Mouse (Mus musculus) kidney, embryonic 14.5 days (tissue): ENCODE data around the gene Ttll6. TPM values are rescaled to one million over a fixed set of nuclear protein-coding genes. Genes with fewer than 3 reads are reported as not detected.
"Not testable (repeated sequence)": the region's sequence is repeated elsewhere in the genome, so short reads cannot be mapped to it uniquely, and the experiment has no call there.

Experiments used
- ATAC-seq: fragments of 200-750 bp; cut with Nextera tagmentation; 2 replicates; pipeline ENCODE4 v1.8.0; 2017; ENCODE audit warnings: moderate number of reproducible peaks, mild to moderate bottlenecking, moderate TSS enrichment, moderate library complexity; ENCODE audit not compliant: low FRiP score, low TSS enrichment
- H3K27ac ChIP-seq: fragments of 300-500 bp; sonication (generic); 2 replicates; pipeline ENCODE4 v1.5.1; 2014; ENCODE audit warnings: low read depth, mild to moderate bottlenecking, low read length, moderate library complexity, mixed read lengths
- H3K27me3 ChIP-seq: fragments of 300-500 bp; sonication (generic); 2 replicates; pipeline ENCODE4 v1.6.1; 2014; ENCODE audit warnings: mild to moderate bottlenecking, low read length; ENCODE audit not compliant: control insufficient read depth, insufficient read depth
- H3K36me3 ChIP-seq: fragments of 300-500 bp; sonication (generic); 2 replicates; pipeline ENCODE4 v1.6.1; 2014; ENCODE audit warnings: low read length, mixed read lengths; ENCODE audit not compliant: control insufficient read depth, insufficient read depth
- H3K4me1 ChIP-seq: fragments of 300-500 bp; sonication (generic); 2 replicates; pipeline ENCODE4 v1.6.1; 2014; ENCODE audit warnings: low read length, mixed read lengths; ENCODE audit not compliant: control insufficient read depth, insufficient read depth
- H3K4me2 ChIP-seq: fragments of 300-500 bp; sonication (generic); replicated peaks from 2 replicates; pipeline ENCODE4 v1.6.1; 2014; ENCODE audit warnings: low read depth, mild to moderate bottlenecking, low read length
- H3K4me3 ChIP-seq: fragments of 300-500 bp; sonication (generic); 2 replicates; pipeline ENCODE4 v1.5.1; 2014; ENCODE audit warnings: mild to moderate bottlenecking, low read length
- H3K9ac ChIP-seq: fragments of 300-500 bp; sonication (generic); 2 replicates; pipeline ENCODE4 v1.6.1; 2014; ENCODE audit warnings: low read depth, mild to moderate bottlenecking, low read length, moderate library complexity
- H3K9me3 ChIP-seq: fragments of 300-500 bp; sonication (generic); 2 replicates; pipeline ENCODE4 v1.6.1; 2016; ENCODE audit warnings: low read length; ENCODE audit not compliant: control insufficient read depth
- WGBS: fragments of 180-500 bp; shearing (Covaris S2); extraction: QIAGEN DNeasy Blood & Tissue Kit; methylation state at CpG from one replicate; pipeline ENCODE4 v1.1.7; 2014; 5-methylcytosine and 5-hydroxymethylcytosine counted together
- polyA plus RNA-seq: library from polyadenylated mRNA; unstranded; fragments of >200 nt; fragmentation: Nextera tagmentation; extraction: Ambion mirVana; gene quantifications from 2 replicates; pipeline ENCODE4 v1.2.1, GENCODE M21; 2014

Ttll6 gene
- polyA plus RNA-seq, result not detected in 2 replicates

DNA sequence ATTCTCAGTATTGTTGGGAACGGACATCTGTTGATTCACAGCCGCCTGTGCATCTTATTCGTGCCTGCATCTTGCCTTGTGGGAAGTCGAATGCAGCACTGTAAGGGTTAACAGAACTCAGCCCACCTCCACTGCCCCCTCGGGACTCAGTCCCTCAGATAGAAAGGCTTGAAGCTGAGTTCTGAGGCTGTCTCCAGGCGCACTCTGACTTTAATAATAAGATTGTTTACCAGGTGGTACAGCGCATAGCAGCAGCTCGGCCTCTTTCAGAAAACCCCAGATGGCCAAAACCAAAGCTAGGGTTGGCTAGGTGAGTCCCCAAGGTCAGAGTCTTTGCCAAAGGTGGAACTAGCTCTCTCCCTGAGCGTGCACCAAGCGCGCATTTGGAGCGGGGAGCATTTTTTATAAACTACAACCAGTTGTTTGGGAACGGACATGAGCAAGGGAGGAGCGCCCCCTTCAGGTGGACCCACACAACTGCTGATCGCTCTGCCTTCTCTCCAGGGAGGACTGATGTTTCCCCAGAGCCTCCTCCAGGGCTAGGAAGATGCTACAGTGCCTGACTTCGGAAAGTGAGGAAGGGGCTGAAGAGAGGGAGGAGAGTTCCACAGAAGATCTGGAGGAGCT, at the start of gene Ttll6:
Ttll6 (plus strand) TSS at position 548 of the 627 bp plus-strand sequence.
- Histone ChIP-seq H3K4me3 (no peak within 1 kb of the TSS), H3K27ac (no peak within 1 kb of the TSS), H3K4me2 (peak within 1 kb of the TSS; percentile 36), H3K9me3 (no peaks in the 10 kb centered on the region), H3K27me3 (peaks cover 4% of the 10 kb centered on the region; the same call in 1 of the 2 replicates), H3K4me1 (no peaks in the 10 kb centered on the region), H3K36me3 (no peaks in the 10 kb centered on the region), H3K9ac (0 out of 2 replicates have a peak within 1 kb of the TSS, but pooled peaks have one; percentile 4)
- ATAC-seq, result peak; percentile 46; the same call in 1 of the 2 replicates
- WGBS, result 19% methylated on average over 16 of the region's 16 CpGs

DNA sequence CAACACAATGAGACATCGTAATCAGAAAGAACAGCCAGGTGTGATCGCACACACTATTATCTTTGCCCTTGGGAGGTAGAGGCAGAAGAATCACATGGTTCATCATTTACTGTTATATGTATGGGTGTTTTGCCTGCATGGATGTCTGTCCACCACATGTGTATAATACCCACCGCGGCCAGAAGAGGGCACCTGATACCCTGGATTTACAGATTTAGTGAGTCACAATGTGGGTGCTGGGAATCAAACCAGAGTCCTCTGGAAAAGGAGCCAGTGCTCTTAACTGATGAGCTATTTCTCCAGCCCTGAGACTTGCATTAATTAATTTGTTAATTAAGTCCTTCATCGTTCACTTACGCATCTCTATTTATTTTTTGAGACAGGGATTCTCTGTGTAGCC, 45.6 kb upstream of the Ttll6 start:
- WGBS, result 91% methylated on average over 6 of the region's 6 CpGs
- ATAC-seq, result no peak
- H3K9ac ChIP-seq, result no peak overlapping the region
- no peaks in the 10 kb centered on the region for H3K4me1 ChIP-seq
- no peak overlapping the region for H3K4me3 ChIP-seq
- no peaks in the 10 kb centered on the region for H3K36me3 ChIP-seq
- no peak overlapping the region for H3K27ac ChIP-seq
- no peaks in the 10 kb centered on the region for H3K27me3 ChIP-seq
- no peak overlapping the region for H3K4me2 ChIP-seq
- peaks cover 4% of the 10 kb centered on the region; the same call in 1 of the 2 replicates for H3K9me3 ChIP-seq

DNA sequence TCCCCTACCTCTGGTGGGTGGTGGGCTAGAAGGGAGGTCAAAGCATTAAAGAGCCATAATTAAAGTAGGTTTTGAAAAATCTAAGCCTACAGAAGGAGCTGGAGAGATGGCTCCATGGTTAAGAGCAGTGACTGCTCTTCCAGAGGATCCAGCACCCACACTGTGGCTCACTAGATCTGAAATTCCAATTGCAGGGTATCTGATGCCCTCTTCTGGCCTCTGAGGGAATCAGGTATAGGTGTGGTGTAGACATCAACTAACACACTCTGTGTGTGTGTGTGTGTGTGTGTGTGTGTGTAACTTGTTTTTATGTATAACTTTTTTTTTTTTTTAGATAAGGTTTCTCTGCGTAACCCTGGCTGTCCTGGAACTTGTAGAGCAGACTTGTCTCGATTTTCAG, 42.5 kb upstream of the Ttll6 start:
- ATAC-seq, result no peak
- H3K4me3 ChIP-seq, result no peak overlapping the region
- H3K27ac ChIP-seq, result no peak overlapping the region
- H3K9ac ChIP-seq, result no peak overlapping the region
- H3K36me3 ChIP-seq, result no peaks in the 10 kb centered on the region
- H3K4me1 ChIP-seq, result no peaks in the 10 kb centered on the region
- no peaks in the 10 kb centered on the region for H3K27me3 ChIP-seq
- WGBS, result 61% methylated on average over 2 of the region's 2 CpGs
- H3K4me2 ChIP-seq, result no peak overlapping the region
- peaks cover 4% of the 10 kb centered on the region; the same call in 1 of the 2 replicates for H3K9me3 ChIP-seq

DNA sequence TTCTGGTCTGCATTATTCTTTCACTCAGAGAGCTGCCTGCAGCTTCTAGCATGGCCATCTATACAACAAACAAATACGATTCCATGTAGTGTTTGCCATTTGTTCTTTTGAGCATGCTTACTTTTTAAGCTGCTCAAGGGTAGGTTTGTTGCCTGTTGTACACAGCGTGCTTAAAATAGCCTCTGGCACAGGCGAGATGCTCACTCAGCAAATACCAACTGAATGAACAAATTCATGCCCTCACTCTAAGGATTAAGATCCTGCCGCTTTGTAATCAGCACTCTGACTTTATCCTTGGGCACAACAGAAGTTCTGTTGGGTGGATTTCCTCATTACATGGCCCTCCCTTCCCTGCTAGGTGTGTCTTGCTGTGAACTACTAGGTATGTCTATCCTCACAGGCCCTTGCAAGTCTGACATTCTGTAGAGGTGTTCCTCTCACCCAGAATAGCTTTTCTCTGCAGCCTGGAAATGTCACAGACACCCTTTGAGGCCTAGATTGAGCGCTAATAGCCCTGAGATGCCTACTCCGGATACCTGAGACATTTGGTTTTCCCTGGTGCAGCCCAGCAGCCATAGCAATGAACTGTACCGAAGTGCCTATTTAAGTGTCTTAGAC, 40.8 kb upstream of the Ttll6 start:
- Histone ChIP-seq H3K27me3 (no peaks in the 10 kb centered on the region), H3K9me3 (peaks cover 4% of the 10 kb centered on the region; the same call in 1 of the 2 replicates), H3K4me1 (no peaks in the 10 kb centered on the region), H3K9ac (no peak overlapping the region), H3K36me3 (no peaks in the 10 kb centered on the region), H3K27ac (no peak overlapping the region), H3K4me3 (no peak overlapping the region), H3K4me2 (no peak overlapping the region)
- ATAC-seq, result no peak
- WGBS, result 43% methylated on average over 7 of the region's 7 CpGs

DNA sequence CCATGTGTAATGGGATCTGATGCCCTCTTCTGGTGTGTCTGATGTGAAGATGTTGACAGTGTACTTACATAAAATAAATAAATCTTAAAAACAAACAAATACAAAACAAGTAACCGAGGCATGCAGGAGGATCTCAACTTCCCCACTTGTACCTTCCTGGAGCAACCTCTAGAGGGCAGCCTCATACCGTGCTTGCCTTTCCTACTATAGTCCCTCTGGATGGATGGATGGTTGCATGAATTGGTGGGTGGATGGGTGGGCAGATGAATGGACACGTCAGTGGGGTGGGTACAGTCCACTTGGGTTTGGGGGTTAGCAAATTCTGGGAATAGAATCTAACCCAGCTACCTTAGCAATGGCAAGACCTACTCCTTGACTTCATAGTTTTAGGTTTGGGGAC, 40.2 kb upstream of the Ttll6 start:
- H3K9me3 ChIP-seq, result no peaks in the 10 kb centered on the region
- ATAC-seq, result 0 out of 2 replicates have a peak, but pooled peaks have one; percentile 60
- no peaks in the 10 kb centered on the region for H3K4me1 ChIP-seq
- H3K4me3 ChIP-seq, result no peak overlapping the region
- no peak overlapping the region for H3K9ac ChIP-seq
- H3K27me3 ChIP-seq, result no peaks in the 10 kb centered on the region
- H3K36me3 ChIP-seq, result no peaks in the 10 kb centered on the region
- H3K27ac ChIP-seq, result no peak overlapping the region
- H3K4me2 ChIP-seq, result no peak overlapping the region
- WGBS, result 3% methylated on average over 3 of the region's 3 CpGs

DNA sequence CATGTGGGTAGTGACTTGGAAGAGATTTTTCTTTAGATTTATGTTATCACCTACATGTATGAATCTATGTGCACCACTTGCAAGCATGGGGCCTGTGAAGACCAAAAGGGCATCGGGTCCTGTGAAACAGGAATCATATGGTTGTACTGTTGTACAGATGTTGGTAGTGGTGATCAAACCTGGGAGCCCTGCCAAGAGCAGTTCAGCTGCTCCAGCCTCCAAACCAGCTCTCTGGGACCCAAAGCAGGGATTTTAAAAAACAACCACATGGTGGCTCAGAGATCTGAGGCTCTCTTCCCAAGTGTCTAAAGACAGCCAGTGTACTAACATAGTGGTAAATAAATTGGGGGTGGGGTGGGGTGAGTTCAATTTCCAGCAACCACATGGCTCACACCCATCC, 25.2 kb upstream of the Ttll6 start:
- no peaks in the 10 kb centered on the region for H3K36me3 ChIP-seq
- no peak overlapping the region for H3K4me2 ChIP-seq
- WGBS, result 72% methylated on average over 1 of the region's 1 CpGs
- H3K9me3 ChIP-seq, result no peaks in the 10 kb centered on the region
- no peak overlapping the region for H3K9ac ChIP-seq
- no peak overlapping the region for H3K27ac ChIP-seq
- no peaks in the 10 kb centered on the region for H3K27me3 ChIP-seq
- H3K4me1 ChIP-seq, result no peaks in the 10 kb centered on the region
- no peak overlapping the region for H3K4me3 ChIP-seq
- ATAC-seq, result no peak

DNA sequence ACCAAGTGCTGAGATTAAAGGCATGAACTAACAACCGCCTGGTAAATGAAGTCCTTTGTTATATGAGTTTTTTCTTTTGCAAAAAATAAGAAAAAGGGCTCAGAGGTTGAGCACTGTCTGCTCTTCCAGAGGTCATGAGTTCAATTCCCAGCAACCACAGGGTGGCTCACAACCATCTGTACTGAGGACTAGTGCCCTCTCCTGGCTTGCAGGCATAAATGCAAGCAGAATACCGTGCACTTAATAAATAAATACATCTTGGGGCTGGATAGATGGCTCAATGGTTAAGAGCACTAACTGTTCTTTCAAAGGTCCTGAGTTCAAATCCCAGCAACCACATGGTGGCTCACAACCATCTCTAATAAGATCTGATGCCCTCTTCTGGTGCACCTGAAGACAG, 22.6 kb upstream of the Ttll6 start:
- not testable (repeated sequence) for H3K4me3 ChIP-seq, H3K27ac ChIP-seq, ATAC-seq, H3K9me3 ChIP-seq, H3K36me3 ChIP-seq, H3K9ac ChIP-seq, H3K27me3 ChIP-seq, H3K4me1 ChIP-seq, H3K4me2 ChIP-seq
- 58% methylated on average over 2 of the region's 2 CpGs for WGBS

DNA sequence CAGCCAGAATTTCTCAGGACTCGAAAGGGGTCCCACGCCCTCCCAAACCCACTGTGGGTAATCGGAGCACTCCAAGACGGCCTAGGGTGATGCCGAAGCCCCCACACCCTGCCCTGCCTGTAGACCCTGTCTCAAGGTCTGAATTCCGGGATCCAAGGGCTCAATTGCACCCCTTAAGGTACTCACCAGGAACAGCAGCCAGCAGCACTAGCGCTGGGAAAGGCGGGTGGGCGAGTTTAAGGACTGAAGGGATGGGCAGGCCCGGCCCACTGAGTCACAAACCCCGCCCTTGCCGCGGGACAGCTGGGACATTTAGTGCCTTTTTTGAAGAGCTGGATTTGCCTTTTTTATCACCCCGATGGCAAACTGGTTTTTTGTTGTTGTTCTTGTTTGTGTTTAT, 21.8 kb upstream of the Ttll6 start, which contains the start of gene Calcoco2:
Calcoco2 (minus strand) TSS at position 214 of the 400 bp plus-strand sequence.
- ATAC-seq, result no peak
- Histone ChIP-seq H3K4me3 (no peak within 1 kb of the TSS), H3K27ac (no peak within 1 kb of the TSS), H3K27me3 (no peaks in the 10 kb centered on the region), H3K9ac (no peak within 1 kb of the TSS), H3K9me3 (no peaks in the 10 kb centered on the region), H3K36me3 (no peaks in the 10 kb centered on the region), H3K4me2 (no peak within 1 kb of the TSS), H3K4me1 (no peaks in the 10 kb centered on the region)
- WGBS, result 41% methylated on average over 14 of the region's 14 CpGs

DNA sequence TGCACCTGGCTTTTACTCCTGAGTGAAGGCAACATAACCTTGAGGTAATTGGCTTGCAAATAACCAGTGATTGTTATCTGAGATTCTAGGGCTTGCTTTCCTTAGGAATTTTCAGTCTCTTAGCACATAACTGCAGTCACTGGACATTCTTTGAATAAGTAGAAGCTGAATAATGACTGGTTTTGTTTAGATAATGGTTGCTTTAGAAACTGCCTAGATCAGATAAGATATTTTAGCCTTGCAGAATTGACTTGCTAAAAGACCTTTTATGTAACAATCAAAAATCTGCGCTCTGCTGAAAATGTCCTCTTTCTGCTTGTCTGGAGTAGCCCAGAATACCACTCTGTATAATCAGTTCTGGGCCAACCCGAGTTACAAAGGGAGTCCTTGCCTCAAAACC, 19.5 kb upstream of the Ttll6 start:
- ATAC-seq, result no peak
- Histone ChIP-seq H3K36me3 (no peaks in the 10 kb centered on the region), H3K27ac (no peak overlapping the region), H3K4me2 (no peak overlapping the region), H3K9ac (no peak overlapping the region), H3K9me3 (no peaks in the 10 kb centered on the region), H3K27me3 (no peaks in the 10 kb centered on the region), H3K4me1 (no peaks in the 10 kb centered on the region), H3K4me3 (no peak overlapping the region)
- 61% methylated on average over 2 of the region's 2 CpGs for WGBS
